Mouse (Mus musculus) heart, embryonic 16.5 days (tissue): ENCODE data around the gene Cit. TPM values are rescaled to one million over a fixed set of nuclear protein-coding genes. Genes with fewer than 3 reads are reported as not detected.
A peak's percentile ranks its signal among the peaks of the same experiment; 100 is the strongest.

Experiments used
- ATAC-seq: fragments of 200-750 bp; cut with Nextera tagmentation; replicated peaks from 2 replicates; pipeline ENCODE4 v1.8.0; 2017; ENCODE audit warnings: moderate number of reproducible peaks; ENCODE audit not compliant: insufficient read depth, low FRiP score; ENCODE audit errors: extremely low read depth
- H3K27ac ChIP-seq: fragments of 300-500 bp; sonication (generic); 2 replicates; pipeline ENCODE4 v1.5.1; 2014; ENCODE audit warnings: mild to moderate bottlenecking, low read length, control low read depth, moderate library complexity
- H3K27me3 ChIP-seq: fragments of 300-500 bp; sonication (generic); 2 replicates; pipeline ENCODE4 v1.6.1; 2014; ENCODE audit warnings: low read length, mixed read lengths; ENCODE audit not compliant: control insufficient read depth, insufficient read depth
- H3K36me3 ChIP-seq: fragments of 300-500 bp; sonication (generic); 2 replicates; pipeline ENCODE4 v1.6.1; 2014; ENCODE audit not compliant: control insufficient read depth, insufficient read depth
- H3K4me1 ChIP-seq: fragments of 300-500 bp; sonication (generic); 2 replicates; pipeline ENCODE4 v1.6.1; 2014; ENCODE audit warnings: low read length, mixed read lengths; ENCODE audit not compliant: control insufficient read depth, insufficient read depth
- H3K4me2 ChIP-seq: fragments of 300-500 bp; sonication (generic); 2 replicates; pipeline ENCODE4 v1.6.1; 2014; ENCODE audit warnings: low read depth, mild to moderate bottlenecking, control low read depth, low read length
- H3K4me3 ChIP-seq: fragments of 300-500 bp; sonication (generic); 2 replicates; pipeline ENCODE4 v1.5.1; 2014; ENCODE audit warnings: mild to moderate bottlenecking, control low read depth, low read length
- H3K9ac ChIP-seq: fragments of 300-500 bp; sonication (generic); 2 replicates; pipeline ENCODE4 v1.6.1; 2014; ENCODE audit warnings: low read length, control low read depth
- H3K9me3 ChIP-seq: fragments of 300-500 bp; sonication (generic); replicated peaks from 2 replicates; pipeline ENCODE4 v1.6.1; 2016; ENCODE audit warnings: low read length; ENCODE audit not compliant: control insufficient read depth
- WGBS: fragments of 180-500 bp; shearing (Covaris S2); extraction: QIAGEN DNeasy Blood & Tissue Kit; methylation state at CpG from one replicate; pipeline ENCODE4 v1.1.7; 2014; 5-methylcytosine and 5-hydroxymethylcytosine counted together
- polyA plus RNA-seq: library from polyadenylated mRNA; unstranded; fragments of >200 nt; fragmentation: Nextera tagmentation; extraction: Ambion mirVana; gene quantifications from 2 replicates; pipeline ENCODE4 v1.2.1, GENCODE M21; 2015

Cit gene
- polyA plus RNA-seq, 1 experiment from 2014 or later = 21.7 TPM

GRCm38 (mm10) chr5:115884429-115884828, 39.4 kb downstream of the Cit start:
- Histone ChIP-seq H3K27me3 (no peaks in the 10 kb centered on the region), H3K9me3 (no peaks in the 10 kb centered on the region), H3K4me3 (no peak overlapping the region), H3K4me2 (no peak overlapping the region), H3K36me3 (peaks cover 34% of the 10 kb centered on the region), H3K4me1 (no peaks in the 10 kb centered on the region), H3K27ac (no peak overlapping the region), H3K9ac (no peak overlapping the region)
- ATAC-seq = no peak
- WGBS = 80% methylated on average over 9 of the region's 9 CpGs

GRCm38 (mm10) chr5:115893772-115894171, 48.7 kb downstream of the Cit start:
- Histone ChIP-seq H3K27me3 (no peaks in the 10 kb centered on the region), H3K9me3 (no peaks in the 10 kb centered on the region), H3K36me3 (0 out of 2 replicates have a peak, but pooled peaks cover 11% of the 10 kb centered on the region), H3K27ac (no peak overlapping the region), H3K9ac (no peak overlapping the region), H3K4me1 (no peaks in the 10 kb centered on the region), H3K4me2 (no peak overlapping the region), H3K4me3 (no peak overlapping the region)
- WGBS = 79% methylated on average over 5 of the region's 5 CpGs
- no peak for ATAC-seq

GRCm38 (mm10) chr5:115897036-115897435, 52.0 kb downstream of the Cit start:
- Histone ChIP-seq H3K9ac (no peak overlapping the region), H3K27me3 (no peaks in the 10 kb centered on the region), H3K4me1 (no peaks in the 10 kb centered on the region), H3K4me3 (no peak overlapping the region), H3K4me2 (no peak overlapping the region), H3K27ac (no peak overlapping the region), H3K36me3 (0 out of 2 replicates have a peak, but pooled peaks cover 4% of the 10 kb centered on the region), H3K9me3 (no peaks in the 10 kb centered on the region)
- ATAC-seq = no peak
- WGBS = 68% methylated on average over 9 of the region's 9 CpGs

GRCm38 (mm10) chr5:115907037-115908009, 62.2 kb downstream of the Cit start:
- H3K9ac ChIP-seq = no peak overlapping the region; the same call in 1 of the 2 replicates
- peak overlapping the region; percentile 66 for H3K4me2 ChIP-seq
- peaks cover 15% of the 10 kb centered on the region for H3K4me1 ChIP-seq
- H3K27ac ChIP-seq = no peak overlapping the region
- 13% methylated on average over 38 of the region's 38 CpGs for WGBS
- peak; percentile 32; the same call in 1 of the 2 replicates for ATAC-seq
- H3K36me3 ChIP-seq = no peaks in the 10 kb centered on the region
- H3K9me3 ChIP-seq = no peaks in the 10 kb centered on the region
- H3K27me3 ChIP-seq = 0 out of 2 replicates have a peak, but pooled peaks cover 3% of the 10 kb centered on the region
- H3K4me3 ChIP-seq = peak overlapping the region; percentile 33

GRCm38 (mm10) chr5:115908251-115908650, 63.2 kb downstream of the Cit start:
- no peaks in the 10 kb centered on the region for H3K9me3 ChIP-seq
- 31% methylated on average over 10 of the region's 10 CpGs for WGBS
- no peak overlapping the region for H3K27ac ChIP-seq
- H3K4me3 ChIP-seq = no peak overlapping the region
- no peak for ATAC-seq
- peak overlapping the region; percentile 3 for H3K4me2 ChIP-seq
- H3K9ac ChIP-seq = no peak overlapping the region
- peaks cover 15% of the 10 kb centered on the region for H3K4me1 ChIP-seq
- 0 out of 2 replicates have a peak, but pooled peaks cover 3% of the 10 kb centered on the region for H3K27me3 ChIP-seq
- H3K36me3 ChIP-seq = no peaks in the 10 kb centered on the region

- H3K27me3 ChIP-seq = 0 out of 2 replicates have a peak, but pooled peaks cover 3% of the 10 kb centered on the region
- H3K4me2 ChIP-seq = no peak overlapping the region
- H3K4me1 ChIP-seq = peaks cover 15% of the 10 kb centered on the region
- no peak overlapping the region for H3K27ac ChIP-seq
- ATAC-seq = no peak
- H3K9me3 ChIP-seq = no peaks in the 10 kb centered on the region
- H3K9ac ChIP-seq = no peak overlapping the region
- WGBS = 64% methylated on average over 12 of the region's 12 CpGs
- no peaks in the 10 kb centered on the region for H3K36me3 ChIP-seq
- H3K4me3 ChIP-seq = no peak overlapping the region
Observed at GRCm38 (mm10) chr5:115908699-115909098, 63.6 kb downstream of the Cit start.

- Histone ChIP-seq H3K4me2 (no peak overlapping the region), H3K9ac (no peak overlapping the region), H3K4me1 (peaks cover 15% of the 10 kb centered on the region), H3K9me3 (no peaks in the 10 kb centered on the region), H3K36me3 (no peaks in the 10 kb centered on the region), H3K27ac (no peak overlapping the region), H3K27me3 (0 out of 2 replicates have a peak, but pooled peaks cover 3% of the 10 kb centered on the region), H3K4me3 (no peak overlapping the region)
- ATAC-seq = no peak
- WGBS = 39% methylated on average over 11 of the region's 11 CpGs
Observed at GRCm38 (mm10) chr5:115909106-115909505, 64.0 kb downstream of the Cit start.

- no peak overlapping the region for H3K9ac ChIP-seq
- no peaks in the 10 kb centered on the region for H3K36me3 ChIP-seq
- H3K27ac ChIP-seq = no peak overlapping the region
- H3K9me3 ChIP-seq = no peaks in the 10 kb centered on the region
- WGBS = 55% methylated on average over 11 of the region's 11 CpGs
- peaks cover 15% of the 10 kb centered on the region for H3K4me1 ChIP-seq
- H3K4me3 ChIP-seq = no peak overlapping the region
- no peak for ATAC-seq
- no peak overlapping the region for H3K4me2 ChIP-seq
- H3K27me3 ChIP-seq = 0 out of 2 replicates have a peak, but pooled peaks cover 3% of the 10 kb centered on the region
Observed at GRCm38 (mm10) chr5:115910491-115910890, 65.4 kb downstream of the Cit start.

GRCm38 (mm10) chr5:115915481-115915880, 70.4 kb downstream of the Cit start:
- Histone ChIP-seq H3K27ac (no peak overlapping the region), H3K9ac (no peak overlapping the region), H3K4me1 (no peaks in the 10 kb centered on the region), H3K4me2 (no peak overlapping the region), H3K36me3 (no peaks in the 10 kb centered on the region), H3K4me3 (no peak overlapping the region), H3K9me3 (no peaks in the 10 kb centered on the region), H3K27me3 (no peaks in the 10 kb centered on the region)
- no peak for ATAC-seq
- 65% methylated on average over 5 of the region's 5 CpGs for WGBS
